Mouse (Mus musculus) gastrocnemius, postnatal 25 days (tissue): ENCODE measurements around the gene Grifin. TPM values are rescaled to one million over a fixed set of nuclear protein-coding genes. Genes with fewer than 3 reads are reported as not detected.
A peak's percentile ranks its signal among the peaks of the same experiment; 100 is the strongest.

Experiments used
- DNase-seq: peaks from one replicate; pipeline ENCODE4 v3.0.0; 2022
- long read RNA-seq, 2 experiments: library from polyadenylated mRNA; stranded (forward); transcript quantifications; one replicate each; pipeline ENCODE4 v2.0.0; 2021
- total RNA-seq, 2 experiments: library from RNA; stranded (reverse); gene quantifications; 1 replicate in 1 of 2; 2 replicates in 1 of 2; pipeline ENCODE4 v1.2.3; 2021

The Grifin gene
- total RNA-seq = not detected
- long read RNA-seq, experiment 1 = 0 reads
- long read RNA-seq, experiment 2 = 0 reads

GRCm38 (mm10) chr5:140564896-140565295 lies at the start of gene Grifin:
Gene Grifin, minus strand, starts transcription at chr5:140565071.
- DNase-seq = no peak

- DNase-seq = no peak
Measured at GRCm38 (mm10) chr5:140614141-140614540, 49.3 kb upstream of the Grifin start.

- no peak for DNase-seq
Measured at GRCm38 (mm10) chr5:140612191-140612590, 47.3 kb upstream of the Grifin start.

- no peak for DNase-seq
Measured at GRCm38 (mm10) chr5:140611611-140612185, 46.8 kb upstream of the Grifin start.

GRCm38 (mm10) chr5:140611021-140611583 lies 46.2 kb upstream of the Grifin start:
- DNase-seq = peak; percentile 82

GRCm38 (mm10) chr5:140610273-140611011 lies 45.6 kb upstream of the Grifin start:
- DNase-seq = peak; percentile 65

- DNase-seq = peak; percentile 41
Measured at GRCm38 (mm10) chr5:140609511-140610272, 44.8 kb upstream of the Grifin start.

- no peak for DNase-seq
Measured at GRCm38 (mm10) chr5:140608634-140609015, 43.8 kb upstream of the Grifin start.

GRCm38 (mm10) chr5:140607836-140608633 lies 43.2 kb upstream of the Grifin start:
- no peak for DNase-seq

- DNase-seq = peak; percentile 89
Measured at GRCm38 (mm10) chr5:140607001-140607835, 42.3 kb upstream of the Grifin start, which contains the start of gene Lfng. Gene Lfng, plus strand, starts transcription at chr5:140607320.

- DNase-seq = no peak
Measured at GRCm38 (mm10) chr5:140606386-140606785, 41.5 kb upstream of the Grifin start.

- DNase-seq = no peak
Measured at GRCm38 (mm10) chr5:140605228-140605627, 40.4 kb upstream of the Grifin start.

- DNase-seq = no peak
Measured at GRCm38 (mm10) chr5:140604386-140604785, 39.5 kb upstream of the Grifin start.

- DNase-seq = no peak
Measured at GRCm38 (mm10) chr5:140602540-140602939, 37.7 kb upstream of the Grifin start.

GRCm38 (mm10) chr5:140601712-140602111 lies 36.8 kb upstream of the Grifin start:
- DNase-seq = no peak

GRCm38 (mm10) chr5:140599939-140600338 lies 35.1 kb upstream of the Grifin start:
- DNase-seq = no peak

GRCm38 (mm10) chr5:140597787-140598186 lies 32.9 kb upstream of the Grifin start:
- DNase-seq = no peak

- DNase-seq = no peak
Measured at GRCm38 (mm10) chr5:140596927-140597588, 32.2 kb upstream of the Grifin start.

- DNase-seq = no peak
Measured at GRCm38 (mm10) chr5:140596426-140596825, 31.6 kb upstream of the Grifin start.

- DNase-seq = no peak
Measured at GRCm38 (mm10) chr5:140594846-140595245, 30.0 kb upstream of the Grifin start.
